Mouse (Mus musculus): ENCODE measurements around the gene Stub1. TPM values are rescaled to one million over a fixed set of nuclear protein-coding genes. Genes with fewer than 3 reads are reported as not detected.
"Not testable (repeated sequence)": the region's sequence is repeated elsewhere in the genome, so short reads cannot be mapped to it uniquely, and the experiment has no call there.

Gene Stub1
- polyA plus RNA-seq, 1 experiment from 2014 or later = 343 TPM

- Histone ChIP-seq H3K27me3 (peaks cover 46% of the 10 kb centered on the region), H3K4me1 (peaks cover 15% of the 10 kb centered on the region)
- 77% methylated on average over 11 of the region's 11 CpGs for WGBS
These were observed 15.5 kb downstream of the Stub1 start for GRCm38 (mm10) chr17:25817662-25818061.

DNA sequence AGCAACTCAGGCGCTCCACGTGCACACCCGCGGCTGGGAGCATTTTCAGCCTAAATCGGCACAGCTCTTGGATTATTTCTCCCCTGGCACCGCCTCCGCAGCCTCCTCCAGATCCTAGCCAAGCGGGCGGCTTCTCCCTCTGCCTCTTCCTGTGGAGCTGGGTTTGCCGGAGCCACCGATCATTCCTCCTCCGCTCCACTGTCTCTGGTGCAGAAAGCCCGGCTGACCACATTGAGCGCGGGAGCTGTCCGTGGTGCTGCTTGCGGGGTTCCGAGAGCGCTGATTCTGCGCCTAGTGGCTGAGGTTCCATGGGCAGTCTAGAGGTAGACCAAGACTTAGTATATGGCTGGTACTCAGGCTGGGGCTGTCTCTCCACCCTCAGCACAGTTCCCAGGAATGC, 19.7 kb downstream of the Stub1 start:
- Histone ChIP-seq H3K9me3 (replicated peaks) (no peaks in the 10 kb centered on the region), H3K4me2 (replicated peaks) (peak overlapping the region; percentile 12; the same call in 1 of the 2 replicates), H3K27ac (replicated peaks) (no peak overlapping the region), H3K9ac (no peak overlapping the region), H3K27me3 (peaks cover 56% of the 10 kb centered on the region), H3K4me1 (peaks cover 22% of the 10 kb centered on the region), H3K4me3 (replicated peaks) (no peak overlapping the region), H3K36me3 (no peaks in the 10 kb centered on the region)
- 2% methylated on average over 20 of the region's 20 CpGs for WGBS
- no peak for ATAC-seq (ENCODE audit: insufficient number of reproducible peaks, low FRiP score, low TSS enrichment, low read depth)

More at GRCm38 (mm10) chr17:25817662-25818061, 15.5 kb downstream of the Stub1 start:
- no peaks in the 10 kb centered on the region for H3K36me3 ChIP-seq
- no peaks in the 10 kb centered on the region for H3K9me3 ChIP-seq (replicated peaks)
- no peak overlapping the region for H3K9ac ChIP-seq
- no peak overlapping the region for H3K27ac ChIP-seq (replicated peaks)
- H3K4me2 ChIP-seq (replicated peaks) = no peak overlapping the region
- H3K4me3 ChIP-seq (replicated peaks) = no peak overlapping the region
- no peak for ATAC-seq (ENCODE audit: insufficient number of reproducible peaks, low FRiP score, low TSS enrichment, low read depth)

GRCm38 (mm10) chr17:25810890-25811289, 22.3 kb downstream of the Stub1 start:
- Histone ChIP-seq H3K9me3 (replicated peaks) (no peaks in the 10 kb centered on the region), H3K4me2 (replicated peaks) (no peak overlapping the region), H3K9ac (no peak overlapping the region), H3K4me3 (replicated peaks) (no peak overlapping the region), H3K4me1 (peaks cover 24% of the 10 kb centered on the region), H3K27me3 (peaks cover 52% of the 10 kb centered on the region), H3K27ac (replicated peaks) (no peak overlapping the region), H3K36me3 (no peaks in the 10 kb centered on the region)
- 78% methylated on average over 4 of the region's 4 CpGs for WGBS
- ATAC-seq (ENCODE audit: insufficient number of reproducible peaks, low FRiP score, low TSS enrichment, low read depth) = no peak

DNA sequence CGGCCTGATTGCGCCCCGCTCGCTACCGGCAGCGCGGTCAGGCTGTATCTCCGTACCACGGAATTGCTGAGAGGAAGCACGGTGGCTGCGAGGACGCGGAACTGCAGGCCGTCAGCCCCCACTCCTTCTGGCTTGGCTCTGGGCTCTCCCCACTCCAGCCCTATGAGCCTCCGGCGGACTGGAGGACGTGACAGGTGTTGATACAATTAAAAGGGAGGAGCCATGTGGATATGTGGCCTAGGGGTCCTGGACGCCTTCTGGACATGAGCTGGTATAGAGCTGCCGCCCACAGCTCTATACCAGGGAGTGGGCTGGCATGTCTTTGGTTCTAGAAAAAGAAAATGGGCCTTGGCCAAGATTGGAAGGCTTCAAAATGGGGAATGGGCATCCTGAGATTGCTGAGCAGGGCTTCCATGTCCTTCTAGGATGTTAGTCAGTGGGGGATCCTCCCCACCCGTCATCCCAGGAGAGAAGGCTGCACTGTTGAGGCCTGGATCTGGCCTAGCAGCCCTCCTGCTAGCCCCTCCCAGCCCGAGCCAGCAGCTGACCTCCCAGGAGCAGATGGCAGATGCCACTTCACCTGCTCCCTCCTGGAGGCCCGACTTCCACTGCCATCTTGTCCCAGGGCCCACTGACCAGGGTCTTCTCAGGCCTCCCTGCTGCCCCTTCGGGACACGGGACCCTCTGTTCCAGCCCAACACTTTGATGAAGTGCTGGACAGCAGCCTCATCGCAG, 23.4 kb downstream of the Stub1 start:
- Histone ChIP-seq H3K4me1 (peaks cover 24% of the 10 kb centered on the region), H3K27me3 (peaks cover 52% of the 10 kb centered on the region)
- 8% methylated on average over 25 of the region's 25 CpGs for WGBS

GRCm38 (mm10) chr17:25808789-25809605, 24.2 kb downstream of the Stub1 start, which contains the start of gene Fbxl16:
Gene Fbxl16, plus strand, starts transcription at chr17:25809085.
- H3K9ac ChIP-seq = peak within 1 kb of the TSS; percentile 48
- peak; percentile 85 for ATAC-seq (ENCODE audit: insufficient number of reproducible peaks, low FRiP score, low TSS enrichment, low read depth)
- H3K4me3 ChIP-seq (replicated peaks) = peak within 1 kb of the TSS; percentile 71
- peaks cover 52% of the 10 kb centered on the region for H3K27me3 ChIP-seq
- no peak within 1 kb of the TSS for H3K27ac ChIP-seq (replicated peaks)
- H3K4me1 ChIP-seq = peaks cover 24% of the 10 kb centered on the region
- no peaks in the 10 kb centered on the region for H3K9me3 ChIP-seq (replicated peaks)
- 1% methylated on average over 89 of the region's 100 CpGs for WGBS
- H3K4me2 ChIP-seq (replicated peaks) = peak within 1 kb of the TSS; percentile 97
- no peaks in the 10 kb centered on the region for H3K36me3 ChIP-seq

More for the DNA sequence above, 23.4 kb downstream of the Stub1 start:
- Histone ChIP-seq H3K4me3 (replicated peaks) (peak overlapping the region; percentile 71), H3K9me3 (replicated peaks) (no peaks in the 10 kb centered on the region), H3K27ac (replicated peaks) (no peak overlapping the region), H3K9ac (peak overlapping the region; percentile 48), H3K4me2 (replicated peaks) (peak overlapping the region; percentile 97), H3K36me3 (no peaks in the 10 kb centered on the region)
- peak; percentile 12; the same call in 1 of the 2 replicates for ATAC-seq (ENCODE audit: insufficient number of reproducible peaks, low FRiP score, low TSS enrichment, low read depth)

GRCm38 (mm10) chr17:25808028-25808427, 25.2 kb downstream of the Stub1 start:
- 40% methylated on average over 5 of the region's 5 CpGs for WGBS
- Histone ChIP-seq H3K4me3 (replicated peaks) (peak overlapping the region; percentile 71), H3K27me3 (peaks cover 51% of the 10 kb centered on the region), H3K4me1 (peaks cover 18% of the 10 kb centered on the region), H3K4me2 (replicated peaks) (peak overlapping the region; percentile 97), H3K27ac (replicated peaks) (no peak overlapping the region), H3K9ac (no peak overlapping the region), H3K36me3 (no peaks in the 10 kb centered on the region), H3K9me3 (replicated peaks) (no peaks in the 10 kb centered on the region)
- ATAC-seq (ENCODE audit: insufficient number of reproducible peaks, low FRiP score, low TSS enrichment, low read depth) = no peak

DNA sequence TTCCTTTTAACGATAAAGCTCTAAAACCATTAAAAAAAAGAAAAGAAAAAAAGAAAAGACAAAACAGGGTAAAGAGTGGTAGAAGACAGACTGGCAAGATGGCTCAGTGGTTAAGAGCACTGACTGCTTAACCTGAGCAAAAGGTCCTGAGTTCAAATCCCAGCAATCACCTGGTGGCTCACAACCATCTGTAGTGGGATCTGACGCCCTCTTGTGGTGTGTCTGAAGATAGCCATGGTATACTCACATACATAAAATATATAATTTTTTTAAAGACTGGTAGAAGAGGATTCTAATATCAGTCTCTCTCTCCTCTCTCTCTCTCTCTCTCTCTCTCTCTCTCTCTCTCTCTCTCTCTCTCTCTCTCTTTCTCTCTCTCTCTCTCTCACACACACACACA, 25.8 kb downstream of the Stub1 start:
- Histone ChIP-seq H3K27me3 (peaks cover 48% of the 10 kb centered on the region), H3K4me1 (peaks cover 17% of the 10 kb centered on the region)
- not testable (repeated sequence) for H3K4me3 ChIP-seq (replicated peaks); ATAC-seq (ENCODE audit: insufficient number of reproducible peaks, low FRiP score, low TSS enrichment, low read depth); H3K9ac ChIP-seq; H3K36me3 ChIP-seq; H3K9me3 ChIP-seq (replicated peaks); H3K4me2 ChIP-seq (replicated peaks); H3K27ac ChIP-seq (replicated peaks)
- WGBS = 49% methylated on average over 2 of the region's 2 CpGs

DNA sequence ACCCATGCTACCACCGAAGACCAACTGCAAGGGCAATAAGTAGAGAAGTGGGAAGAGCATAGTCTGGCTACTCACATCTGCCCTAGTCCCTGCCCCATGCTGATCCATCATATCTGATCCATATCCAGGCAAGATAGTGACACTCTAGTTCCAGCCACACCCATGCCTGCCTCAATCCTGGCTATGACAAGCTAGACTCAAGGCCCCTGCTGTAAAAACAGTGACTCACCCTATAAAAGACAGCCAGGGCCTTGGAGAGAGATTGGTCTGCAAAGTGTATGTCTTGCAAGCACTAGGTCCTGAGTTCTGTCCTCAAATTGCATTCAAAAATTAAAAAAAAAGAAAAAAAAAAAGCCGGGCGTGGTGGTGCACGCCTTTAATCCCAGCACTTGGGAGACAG, 26.7 kb downstream of the Stub1 start:
- no peak overlapping the region for H3K9ac ChIP-seq
- H3K4me1 ChIP-seq = peaks cover 17% of the 10 kb centered on the region
- no peak for ATAC-seq (ENCODE audit: insufficient number of reproducible peaks, low FRiP score, low TSS enrichment, low read depth)
- WGBS = 79% methylated on average over 4 of the region's 4 CpGs
- H3K9me3 ChIP-seq (replicated peaks) = no peaks in the 10 kb centered on the region
- H3K4me3 ChIP-seq (replicated peaks) = no peak overlapping the region
- H3K36me3 ChIP-seq = no peaks in the 10 kb centered on the region
- H3K4me2 ChIP-seq (replicated peaks) = no peak overlapping the region
- no peak overlapping the region for H3K27ac ChIP-seq (replicated peaks)
- H3K27me3 ChIP-seq = peaks cover 45% of the 10 kb centered on the region

DNA sequence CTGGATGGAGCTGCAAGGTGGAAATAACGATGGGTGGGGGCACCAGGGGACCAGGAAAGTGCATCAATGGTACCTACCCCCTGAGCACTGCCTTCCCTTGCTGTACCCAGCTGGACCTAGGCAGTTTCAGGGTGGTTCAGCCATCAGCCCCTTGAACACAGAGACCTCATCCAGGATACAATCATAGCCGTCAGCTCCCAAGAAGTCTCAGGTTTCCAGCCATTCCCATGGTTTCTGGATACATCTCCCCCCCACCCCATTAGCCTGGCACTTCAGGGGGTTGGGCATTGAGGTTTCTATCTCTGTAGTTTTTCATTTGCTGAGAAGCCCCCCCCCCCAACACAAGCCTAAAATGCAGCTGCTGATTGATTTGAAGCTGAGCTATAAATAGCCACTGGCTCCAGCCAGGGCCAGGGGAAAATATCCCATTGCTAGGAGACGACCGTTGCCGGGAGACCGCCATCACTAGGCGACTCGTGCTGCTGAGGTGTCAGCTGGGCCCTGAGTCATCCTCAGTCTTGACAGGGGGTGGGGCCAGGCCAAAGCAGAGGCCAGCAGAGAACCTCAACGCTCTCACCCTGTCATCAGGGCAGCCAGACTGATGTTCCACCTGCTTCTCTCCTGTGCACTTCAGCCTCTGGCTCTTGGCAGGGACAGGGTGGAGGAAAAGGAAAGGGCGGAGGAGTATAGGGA, 30.2 kb downstream of the Stub1 start:
- H3K9me3 ChIP-seq (replicated peaks) = no peaks in the 10 kb centered on the region
- WGBS = 11% methylated on average over 10 of the region's 10 CpGs
- peak; percentile 72 for ATAC-seq (ENCODE audit: insufficient number of reproducible peaks, low FRiP score, low TSS enrichment, low read depth)
- no peak overlapping the region for H3K27ac ChIP-seq (replicated peaks)
- H3K36me3 ChIP-seq = no peaks in the 10 kb centered on the region
- peaks cover 10% of the 10 kb centered on the region for H3K27me3 ChIP-seq
- no peak overlapping the region for H3K4me3 ChIP-seq (replicated peaks)
- no peak overlapping the region for H3K4me2 ChIP-seq (replicated peaks)
- no peak overlapping the region for H3K9ac ChIP-seq
- no peaks in the 10 kb centered on the region for H3K4me1 ChIP-seq

GRCm38 (mm10) chr17:25801029-25801428, 32.2 kb downstream of the Stub1 start:
- Histone ChIP-seq H3K27me3 (peaks cover 8% of the 10 kb centered on the region; the same call in 1 of the 2 replicates), H3K36me3 (no peaks in the 10 kb centered on the region), H3K4me3 (replicated peaks) (no peak overlapping the region), H3K9me3 (replicated peaks) (no peaks in the 10 kb centered on the region), H3K9ac (no peak overlapping the region), H3K27ac (replicated peaks) (no peak overlapping the region), H3K4me2 (replicated peaks) (no peak overlapping the region), H3K4me1 (peaks cover 11% of the 10 kb centered on the region)
- no peak for ATAC-seq (ENCODE audit: insufficient number of reproducible peaks, low FRiP score, low TSS enrichment, low read depth)
- WGBS = 5% methylated on average over 6 of the region's 6 CpGs

DNA sequence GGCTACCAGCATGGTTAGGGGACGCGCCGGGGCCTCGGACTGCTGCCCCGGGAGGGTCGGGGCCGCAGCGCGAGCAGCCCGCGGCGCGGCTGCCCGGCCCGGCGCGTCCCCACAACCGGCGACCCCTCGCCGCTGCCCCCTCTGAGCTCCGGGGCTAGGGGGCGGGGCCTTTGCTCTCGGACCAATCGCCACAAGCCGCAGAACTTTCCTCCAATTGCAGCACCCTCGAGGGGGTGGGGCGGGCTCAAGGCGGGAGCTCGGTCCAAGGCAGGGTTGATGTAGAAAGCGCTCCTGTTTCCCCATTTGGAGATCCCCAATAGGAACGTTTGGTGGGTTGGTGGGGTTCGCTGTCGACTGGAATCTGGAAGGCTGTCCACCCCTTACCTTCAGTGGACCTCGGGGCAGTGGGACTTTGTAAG, 36.2 kb downstream of the Stub1 start, which contains the start of gene Metrn:
Gene Metrn, minus strand, starts transcription at position 186 of the 419 bp plus-strand sequence.
- whole genome bisulfite sequencing = under 1% methylated on average over 35 of the region's 35 CpGs
- peaks cover 31% of the 10 kb centered on the region for H3K4me1 ChIP-seq
- H3K4me3 ChIP-seq (replicated peaks) = peak within 1 kb of the TSS; percentile 66
- peak within 1 kb of the TSS; percentile 33 for H3K9ac ChIP-seq
- peak; percentile 87 for ATAC-seq (ENCODE audit: insufficient number of reproducible peaks, low FRiP score, low TSS enrichment, low read depth)
- peaks cover 1% of the 10 kb centered on the region; the same call in 1 of the 2 replicates for H3K27me3 ChIP-seq
- H3K9me3 ChIP-seq (replicated peaks) = no peaks in the 10 kb centered on the region
- no peak within 1 kb of the TSS; the same call in 1 of the 2 replicates for H3K27ac ChIP-seq (replicated peaks)
- 0 out of 2 replicates have a peak, but pooled peaks cover 3% of the 10 kb centered on the region for H3K36me3 ChIP-seq
- H3K4me2 ChIP-seq (replicated peaks) = peak within 1 kb of the TSS; percentile 89
